Mouse (Mus musculus) spleen, postnatal 10 days (tissue): ENCODE measurements around the gene Nmu.

Source experiments
- DNase-seq, 2 experiments: peaks; one replicate each; pipeline ENCODE4 v3.0.0; 2021 to 2022; ENCODE audit warnings: low spot score in 2 of 2

The Nmu gene

DNA sequence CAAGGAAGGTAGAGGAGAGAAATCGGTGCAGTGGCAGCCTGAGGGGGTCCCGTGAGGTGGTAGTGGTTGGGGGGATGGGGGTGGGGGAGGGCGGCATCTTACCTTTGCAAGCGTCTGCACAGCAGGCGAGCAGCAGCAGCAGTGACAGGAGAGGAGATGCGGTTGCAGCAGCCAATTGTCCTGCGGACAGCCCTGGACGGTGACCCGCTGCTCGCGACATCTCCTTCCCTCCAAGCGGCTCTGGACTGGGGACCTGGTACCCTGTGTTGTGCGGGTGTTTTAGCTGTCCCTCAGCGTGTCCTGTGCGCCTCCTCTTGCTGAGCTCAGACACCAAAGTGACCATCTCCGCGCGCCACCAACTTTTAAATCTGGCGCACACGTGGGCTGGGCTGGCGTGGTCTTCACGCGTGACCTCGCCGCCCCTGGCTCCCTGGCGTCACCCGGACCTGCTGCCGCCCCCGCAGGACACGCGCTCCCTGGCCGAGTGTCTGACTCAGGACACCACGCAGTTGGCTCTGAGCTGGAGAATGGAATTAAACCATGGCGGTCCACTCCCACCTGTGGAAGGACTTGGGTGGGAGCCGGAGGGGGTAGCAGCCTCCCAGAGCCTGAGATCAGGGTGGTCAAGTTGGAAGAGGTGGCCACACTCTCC, at the start of gene Nmu:
Gene Nmu (minus strand): TSS at position 336 of the 652 bp plus-strand sequence.
- no peak for DNase-seq

DNA sequence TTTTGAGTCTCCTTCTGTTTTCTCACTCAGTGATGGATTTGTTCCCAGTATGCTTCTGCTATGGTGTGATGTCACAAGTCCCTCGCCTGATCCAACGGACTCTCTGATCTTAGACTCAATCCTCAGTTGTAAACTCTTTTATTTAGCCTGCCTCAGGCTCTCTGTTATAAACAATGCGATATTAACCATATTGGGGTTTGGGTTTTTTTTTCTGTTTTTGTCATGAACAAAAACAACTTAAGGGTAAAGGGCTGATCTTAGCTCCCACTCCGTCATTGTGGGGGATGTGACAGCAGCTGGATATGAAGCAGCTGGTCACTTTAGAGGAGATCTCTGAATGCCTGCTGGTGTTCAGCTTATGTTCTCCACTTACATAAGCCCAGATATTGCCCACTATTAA, 48.1 kb upstream of the Nmu start:
- DNase-seq, result no peak

GRCm38 (mm10) chr5:76394382-76394781, 30.8 kb upstream of the Nmu start:
- DNase-seq, result no peak

DNA sequence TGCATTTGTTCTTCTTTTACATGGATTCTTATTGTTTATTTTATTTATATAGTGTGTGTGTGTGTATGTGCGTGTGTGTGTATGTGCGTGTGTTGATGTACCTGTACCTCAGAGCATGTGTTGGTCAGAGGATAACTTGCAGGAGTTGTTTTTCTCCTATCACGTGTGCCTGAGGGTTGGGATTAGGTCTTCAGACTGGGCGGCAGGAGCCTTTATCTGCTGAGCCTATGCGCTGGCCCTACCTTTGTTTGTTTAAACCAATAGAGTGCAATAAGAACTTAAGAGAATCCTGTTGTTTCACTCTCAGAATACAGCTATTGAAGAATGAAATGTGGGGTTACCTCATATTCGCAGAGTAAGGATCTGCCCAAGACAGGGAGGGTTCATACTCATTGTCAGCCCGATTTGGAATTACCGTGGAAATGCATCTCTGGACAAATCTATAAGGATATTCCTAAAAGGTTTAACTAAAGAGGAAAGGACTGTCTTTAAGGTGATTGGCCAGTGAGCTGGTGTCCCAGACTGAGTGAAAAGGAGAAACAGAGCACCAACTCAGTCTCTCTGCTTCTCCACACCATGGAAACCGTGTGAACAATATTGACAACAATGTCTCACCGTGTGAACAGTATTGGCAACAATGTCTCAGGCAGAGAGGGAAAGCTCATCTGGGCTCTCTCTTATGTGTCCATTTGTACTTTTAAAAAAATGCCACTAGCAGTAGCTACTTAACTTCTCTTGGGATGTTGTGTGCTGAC, 25.6 kb upstream of the Nmu start:
- DNase-seq, result no peak

DNA sequence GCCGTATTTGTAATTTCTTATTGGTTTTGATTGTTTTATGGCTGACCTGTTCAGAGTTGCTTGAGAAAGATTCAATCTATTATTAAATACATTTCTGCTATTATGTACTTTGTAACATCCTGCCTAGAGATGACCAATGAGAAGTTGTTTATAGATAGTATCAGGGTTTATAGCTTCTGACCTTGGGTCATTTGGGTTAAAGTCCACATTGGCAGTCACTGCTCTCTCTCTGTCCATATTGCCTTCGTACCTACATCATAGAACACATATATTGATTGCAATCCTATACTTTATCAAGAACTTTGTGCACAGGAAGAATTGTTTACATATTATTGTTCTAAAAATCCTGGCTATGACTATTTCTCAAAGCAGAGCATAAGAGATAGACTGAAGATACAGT, 24.9 kb upstream of the Nmu start:
- no peak for DNase-seq

- DNase-seq, result no peak
Observed at GRCm38 (mm10) chr5:76383673-76384072, 20.1 kb upstream of the Nmu start.

- no peak for DNase-seq
Observed at GRCm38 (mm10) chr5:76381836-76382235, 18.2 kb upstream of the Nmu start.

GRCm38 (mm10) chr5:76379216-76379615, 15.6 kb upstream of the Nmu start:
- DNase-seq, result no peak

DNA sequence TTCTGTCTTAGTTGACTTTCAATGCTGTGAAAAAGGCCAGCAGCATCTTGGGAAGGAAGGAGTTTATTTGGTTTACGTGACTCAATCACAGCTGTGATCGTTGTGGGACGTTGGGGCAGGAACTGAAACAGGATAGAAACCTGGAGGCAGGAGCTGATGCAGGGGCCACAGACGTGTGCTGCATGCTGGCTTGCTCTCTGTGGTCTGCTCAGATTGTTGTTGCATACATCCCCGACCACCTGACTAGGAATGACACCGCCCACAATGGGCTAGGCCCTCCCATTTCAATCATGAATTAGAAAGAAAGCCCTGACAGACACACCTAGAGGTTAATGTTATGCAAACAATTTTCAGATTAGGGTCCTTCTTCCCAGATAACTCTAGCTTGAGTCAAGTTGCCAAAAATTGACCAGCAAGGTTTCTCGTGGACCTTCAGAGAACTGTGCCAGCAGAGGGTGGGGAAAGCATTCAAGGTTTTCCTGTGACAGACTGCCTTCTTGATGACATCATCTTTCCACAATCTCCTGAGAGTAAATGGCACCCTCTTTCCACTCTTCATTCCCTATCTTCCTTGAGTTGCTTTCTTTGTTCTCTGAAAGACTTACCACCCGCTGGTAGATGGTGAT, 5.7 kb upstream of the Nmu start:
- no peak for DNase-seq

DNA sequence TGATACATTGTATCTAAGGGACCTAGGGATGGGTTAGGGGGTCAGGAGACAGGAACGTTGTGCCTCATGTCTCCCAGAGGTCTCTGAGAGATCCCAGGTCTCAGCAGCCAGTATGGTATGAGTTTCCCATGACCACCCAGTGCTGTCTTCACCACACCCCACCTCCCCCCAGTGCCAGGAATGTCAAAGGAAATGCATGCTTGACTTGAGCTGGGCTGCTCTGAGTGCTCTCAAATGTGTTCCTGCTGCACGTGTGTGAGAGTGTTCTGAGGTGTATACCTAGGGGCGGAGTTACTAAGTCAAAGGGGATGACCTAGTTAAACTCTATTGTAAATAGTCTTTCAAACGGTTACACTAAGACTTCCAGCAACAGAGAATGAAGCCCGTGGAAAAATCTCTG, 1.8 kb upstream of the Nmu start:
- DNase-seq, result no peak

GRCm38 (mm10) chr5:76360786-76361185, 2.8 kb downstream of the Nmu start:
- no peak for DNase-seq

DNA sequence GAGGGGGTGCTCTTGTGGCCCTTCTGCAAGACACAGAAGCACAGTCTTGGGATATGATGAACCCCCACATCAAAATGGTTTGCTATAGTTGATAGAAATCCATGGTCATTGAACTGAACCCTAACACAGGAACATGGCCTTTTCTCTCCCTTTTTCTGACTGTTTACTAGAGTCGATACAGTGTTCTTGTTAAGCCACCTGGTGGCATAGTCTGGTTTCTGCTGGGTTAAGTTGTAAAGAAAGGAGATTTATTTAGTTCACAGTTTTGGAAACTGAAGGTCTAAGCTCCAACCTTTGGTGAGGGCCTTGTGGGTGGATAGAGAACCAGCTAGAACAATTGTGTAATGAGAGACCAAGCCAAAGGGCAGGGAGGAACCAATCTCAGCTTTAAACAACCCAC, 3.5 kb downstream of the Nmu start:
- no peak for DNase-seq

DNA sequence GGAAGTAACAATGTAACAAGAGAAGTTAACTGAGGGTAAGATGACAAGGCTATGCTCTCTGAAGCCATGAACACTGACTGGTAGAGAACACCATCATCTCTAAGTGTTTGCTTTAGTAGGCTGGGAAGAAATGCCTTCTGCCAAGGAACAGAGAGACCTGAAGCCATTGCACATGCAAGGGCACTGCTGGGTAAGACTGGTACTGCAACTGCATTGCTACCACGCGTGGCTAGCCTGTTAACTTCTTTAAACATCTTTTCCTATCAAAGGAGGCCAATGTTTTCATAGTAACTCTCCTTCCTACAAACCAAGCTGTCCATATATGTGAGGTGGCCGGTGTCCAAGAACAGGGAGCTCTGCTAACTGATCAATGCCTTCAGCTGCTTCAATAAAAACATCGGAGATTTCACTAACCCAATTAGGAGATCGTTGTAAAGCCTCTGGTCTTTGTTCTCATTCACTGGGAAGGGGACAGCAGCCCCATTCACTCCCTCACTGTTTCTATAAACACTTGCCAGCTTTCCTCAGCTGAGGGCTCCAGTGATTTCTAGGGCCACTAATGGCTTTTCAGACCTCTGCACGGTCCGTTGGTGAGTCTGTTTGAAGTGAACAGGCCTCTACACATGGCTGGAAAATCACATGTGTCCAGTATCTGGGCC, 11.5 kb downstream of the Nmu start:
- no peak for DNase-seq

DNA sequence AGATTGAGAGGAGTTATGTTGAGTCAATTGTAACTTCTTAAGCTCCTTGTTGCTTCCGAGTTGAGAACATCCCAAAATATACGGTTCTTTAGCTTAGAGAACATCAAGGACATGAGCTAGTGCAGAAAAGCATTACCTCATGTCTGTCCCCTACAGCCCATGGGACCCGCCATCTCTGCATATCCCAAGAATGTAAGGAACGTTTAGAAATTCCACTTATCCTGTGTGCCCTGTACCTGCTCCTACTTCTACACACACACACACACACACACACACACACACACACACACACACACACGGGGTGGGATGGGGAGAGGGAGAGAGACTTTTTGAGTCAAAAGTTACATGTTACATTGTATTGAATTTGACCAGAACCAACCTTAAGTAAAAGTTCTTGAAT, 12.1 kb downstream of the Nmu start:
- no peak for DNase-seq

DNA sequence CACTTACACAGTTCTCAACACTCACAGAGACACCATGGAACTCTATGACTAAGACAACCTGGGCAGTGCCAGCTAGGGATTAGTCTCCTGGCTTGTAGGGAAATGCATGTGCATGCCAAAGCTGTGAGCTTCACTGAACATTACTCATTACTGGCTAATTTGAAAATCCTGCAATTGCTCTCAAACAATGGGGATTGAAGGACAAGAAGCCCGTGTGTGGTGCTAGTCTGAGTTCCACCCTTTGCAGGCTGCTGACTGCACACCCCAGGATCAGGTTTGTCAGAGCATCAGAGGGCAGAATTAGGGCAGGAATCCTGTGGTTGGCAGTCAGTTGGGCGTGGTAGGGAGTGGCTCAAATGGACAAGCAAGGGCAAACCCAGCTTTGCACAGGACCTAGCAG, 17.5 kb downstream of the Nmu start:
- no peak for DNase-seq

GRCm38 (mm10) chr5:76340931-76341330, 22.7 kb downstream of the Nmu start:
- no peak for DNase-seq

GRCm38 (mm10) chr5:76337100-76337499, 26.5 kb downstream of the Nmu start:
- no peak for DNase-seq

DNA sequence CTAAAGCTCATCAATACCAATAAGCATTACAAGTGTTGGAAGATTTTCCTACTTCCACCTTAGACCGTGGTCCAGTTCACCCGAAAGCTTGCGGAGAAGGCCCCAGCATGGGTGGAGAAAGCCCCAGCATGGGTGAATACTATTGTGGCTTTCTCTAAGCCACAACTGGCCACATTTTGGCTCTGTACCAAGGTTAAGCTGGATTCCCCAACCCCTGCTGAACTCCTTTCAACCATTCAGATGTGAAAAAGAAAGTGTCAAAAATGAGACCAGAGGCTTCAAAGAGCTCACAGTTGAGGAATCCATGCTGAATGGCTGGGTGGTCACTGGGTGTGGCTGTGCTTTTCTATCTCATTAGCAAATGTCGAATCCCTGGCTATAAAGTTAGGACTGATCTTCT, 29.8 kb downstream of the Nmu start:
- no peak for DNase-seq

GRCm38 (mm10) chr5:76330953-76331352, 32.6 kb downstream of the Nmu start, which contains the start of gene Pdcl2:
Pdcl2 (minus strand) TSS chr5:76331156.
- no peak for DNase-seq

GRCm38 (mm10) chr5:76327296-76327695, 36.3 kb downstream of the Nmu start:
- DNase-seq, result no peak

DNA sequence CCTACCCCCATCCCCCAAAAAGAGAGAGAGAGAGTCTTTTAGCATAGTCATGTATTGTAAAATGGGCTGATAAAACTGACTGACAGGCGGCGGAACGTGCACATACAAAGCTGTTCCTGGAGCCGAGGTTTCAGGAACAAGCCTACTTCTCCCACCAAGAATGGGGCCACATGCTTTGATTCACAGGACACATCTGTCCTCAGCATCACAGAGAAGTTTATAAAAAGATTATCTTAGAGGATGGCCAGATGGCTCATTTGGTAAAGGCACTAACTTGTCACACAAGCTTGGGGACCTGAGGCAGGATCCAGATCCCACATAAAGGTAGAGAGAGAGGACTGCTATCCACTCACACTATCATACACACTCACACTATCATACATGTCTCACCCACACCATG, 38.5 kb downstream of the Nmu start:
- DNase-seq, result no peak
